Mouse (Mus musculus) liver, embryonic 14.5 days (tissue): Measurements from ENCODE around the gene Sptbn1.

ENCODE experiments used
- CTCF ChIP-seq: IDR thresholded peaks from 2 replicates; pipeline ENCODE4 v1.5.1; 2016; ENCODE audit warnings: antibody characterized with exemption, low read depth, control low read depth
- EP300 ChIP-seq: IDR thresholded peaks from 2 replicates; pipeline ENCODE4 v1.6.1; 2016; ENCODE audit warnings: antibody characterized with exemption, low read depth

DNA sequence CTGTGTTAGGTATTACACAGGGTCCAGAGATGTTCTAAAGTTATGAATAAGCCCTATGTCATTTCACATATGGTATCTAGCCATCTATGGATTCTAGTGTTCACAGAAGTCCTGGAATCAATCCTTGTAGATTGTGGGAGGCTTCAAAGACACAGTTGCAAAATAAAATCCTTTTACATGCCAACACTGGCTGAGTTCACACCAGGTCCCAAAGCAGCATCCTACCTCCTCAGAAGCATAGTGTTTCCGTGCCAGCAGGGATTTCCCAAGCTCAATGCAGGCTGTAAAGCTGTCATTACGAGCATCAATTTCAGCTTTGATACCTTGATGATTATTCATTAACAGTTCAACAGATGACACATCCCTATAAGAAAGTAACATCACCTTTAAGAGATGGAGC, 154.3 kb downstream of the Sptbn1 start:
- no peak for TF ChIP-seq EP300
- TF ChIP-seq CTCF, result no peak
